Mouse (Mus musculus) left cerebral cortex, adult 11 months (tissue): ENCODE measurements around the gene Uqcr11.

Experiments
- DNase-seq: peaks from one replicate; pipeline ENCODE4 v3.0.0; 2022; ENCODE audit warnings: low spot score

Gene Uqcr11

GRCm38 (mm10) chr10:80399191-80399972 is 7.2 kb downstream of the Uqcr11 start, which contains the start of gene Mbd3:
Mbd3 (minus strand) TSS chr10:80399550.
- DNase-seq: peak; percentile 100

- peak; percentile 96 for DNase-seq
Measured at GRCm38 (mm10) chr10:80398719-80399190, 7.9 kb downstream of the Uqcr11 start.

GRCm38 (mm10) chr10:80398174-80398535 is 8.5 kb downstream of the Uqcr11 start:
- DNase-seq: no peak

- no peak for DNase-seq
Measured at GRCm38 (mm10) chr10:80397524-80398173, 9.0 kb downstream of the Uqcr11 start.

GRCm38 (mm10) chr10:80396822-80397523 is 9.7 kb downstream of the Uqcr11 start:
- DNase-seq: no peak

- DNase-seq: no peak
Measured at GRCm38 (mm10) chr10:80395025-80395627, 11.5 kb downstream of the Uqcr11 start.

- DNase-seq: no peak
Measured at GRCm38 (mm10) chr10:80392687-80393086, 13.9 kb downstream of the Uqcr11 start.

GRCm38 (mm10) chr10:80390697-80391096 is 15.9 kb downstream of the Uqcr11 start:
- DNase-seq: no peak

- DNase-seq: no peak
Measured at GRCm38 (mm10) chr10:80389185-80389708, 17.4 kb downstream of the Uqcr11 start.

GRCm38 (mm10) chr10:80388731-80389130 is 17.9 kb downstream of the Uqcr11 start:
- no peak for DNase-seq

GRCm38 (mm10) chr10:80387522-80387959 is 19.1 kb downstream of the Uqcr11 start, which contains the start of gene Mex3d:
Mex3d (minus strand) TSS chr10:80387659.
- peak; percentile 74 for DNase-seq

GRCm38 (mm10) chr10:80386735-80387471 is 19.7 kb downstream of the Uqcr11 start:
- DNase-seq: no peak

GRCm38 (mm10) chr10:80385811-80386734 is 20.6 kb downstream of the Uqcr11 start:
- DNase-seq: no peak

- no peak for DNase-seq
Measured at GRCm38 (mm10) chr10:80385310-80385709, 21.3 kb downstream of the Uqcr11 start.

- no peak for DNase-seq
Measured at GRCm38 (mm10) chr10:80384709-80385108, 21.9 kb downstream of the Uqcr11 start.

GRCm38 (mm10) chr10:80384115-80384639 is 22.5 kb downstream of the Uqcr11 start:
- no peak for DNase-seq

GRCm38 (mm10) chr10:80383431-80383830 is 23.2 kb downstream of the Uqcr11 start:
- no peak for DNase-seq

GRCm38 (mm10) chr10:80382641-80383365 is 23.8 kb downstream of the Uqcr11 start:
- no peak for DNase-seq

- DNase-seq: no peak
Measured at GRCm38 (mm10) chr10:80377716-80378115, 28.9 kb downstream of the Uqcr11 start.
